Comparison of ENCODE assay signal across 13 mouse cellular contexts in genomic region chr5:28161383-28161937, GRCm38 (mm10). TPM values are rescaled to one million over a fixed set of nuclear protein-coding genes. Genes with fewer than 3 reads are reported as not detected.
DNase-seq lines count a peak whose midpoint lies in the region; ATAC-seq and TF ChIP-seq lines count a peak whose summit lies in the region.
"Had no signal": no experiment of that assay in that cellular context is flagged by ENCODE, and none has a peak within 500 bp of the region (broad histone marks: within the 10 kb centered on the region; RNA-seq: fewer than 3 reads in every experiment).

No protein-coding gene starts in this region.

- 2% methylated on average over 20 of the region's 20 CpGs for WGBS in intestine, embryonic 14.5 days
- WGBS in intestine, embryonic 16.5 days, result 3% methylated on average over 20 of the region's 20 CpGs
- 1% methylated on average over 20 of the region's 20 CpGs for WGBS in embryonic facial prominence, embryonic 10.5 days
- WGBS in limb, embryonic 13.5 days, result under 1% methylated on average over 20 of the region's 20 CpGs
- WGBS in thymus, adult 2 months, result 9% methylated on average over 20 of the region's 20 CpGs

- H3K9ac ChIP-seq in intestine, embryonic 14.5 days (ENCODE audit: low read length), result no peak overlapping the region
- H3K9ac ChIP-seq in intestine, embryonic 16.5 days (ENCODE audit: low read depth, low read length), result no peak overlapping the region
- no peak overlapping the region for H3K9ac ChIP-seq in limb, embryonic 13.5 days
- H3K9ac ChIP-seq: embryonic facial prominence, embryonic 12.5 days; limb, embryonic 12.5 days had no signal

- 0 out of 2 replicates have a peak, but pooled peaks cover 5% of the 10 kb centered on the region for H3K4me1 ChIP-seq in intestine, embryonic 14.5 days (replicated peaks; ENCODE audit: control insufficient read depth, insufficient read depth, low read length)
- peaks cover 18% of the 10 kb centered on the region for H3K4me1 ChIP-seq in intestine, embryonic 16.5 days (ENCODE audit: control insufficient read depth, insufficient read depth, low read length)
- peaks cover 33% of the 10 kb centered on the region for H3K4me1 ChIP-seq in embryonic facial prominence, embryonic 10.5 days
- peaks cover 27% of the 10 kb centered on the region for H3K4me1 ChIP-seq in limb, embryonic 13.5 days
- H3K4me1 ChIP-seq in thymus, adult 2 months (replicated peaks; ENCODE audit: control insufficient read depth, insufficient read depth, low read length), result 0 out of 2 replicates have a peak, but pooled peaks cover 2% of the 10 kb centered on the region

- ATAC-seq in cerebellum, adult (ENCODE audit: insufficient number of reproducible peaks, low FRiP score, low TSS enrichment), result no peak
- no peak for ATAC-seq in intestine, embryonic 14.5 days (replicated peaks; ENCODE audit: low FRiP score, low TSS enrichment, low read depth)
- no peak for ATAC-seq in intestine, embryonic 16.5 days
- no peak for ATAC-seq in limb, embryonic 13.5 days (ENCODE audit: low FRiP score, low read depth)

- H3K27ac ChIP-seq in intestine, embryonic 14.5 days (ENCODE audit: low read depth), result no peak overlapping the region
- H3K27ac ChIP-seq in intestine, embryonic 16.5 days (ENCODE audit: low read length), result no peak overlapping the region
- H3K27ac ChIP-seq in embryonic facial prominence, embryonic 10.5 days (replicated peaks), result no peak overlapping the region
- no peak overlapping the region for H3K27ac ChIP-seq in limb, embryonic 13.5 days
- H3K27ac ChIP-seq in thymus, adult 2 months (ENCODE audit: control insufficient read depth, insufficient read depth, low read length), result no peak overlapping the region
- H3K27ac ChIP-seq: embryonic facial prominence, embryonic 12.5 days; limb, embryonic 12.5 days had no signal

- H3K4me2 ChIP-seq in intestine, embryonic 14.5 days (ENCODE audit: low read length), result no peak overlapping the region
- H3K4me2 ChIP-seq in intestine, embryonic 16.5 days (ENCODE audit: low read depth, low read length), result no peak overlapping the region
- H3K4me2 ChIP-seq in limb, embryonic 13.5 days (replicated peaks), result 0 out of 2 replicates have a peak overlapping the region, but pooled peaks have one; percentile 5
- H3K4me2 ChIP-seq: embryonic facial prominence, embryonic 12.5 days; limb, embryonic 12.5 days had no signal

- peak overlapping the region; percentile 13; the same call in 1 of the 2 replicates for H3K4me3 ChIP-seq in intestine, embryonic 14.5 days (ENCODE audit: low read depth, low read length)
- no peak overlapping the region for H3K4me3 ChIP-seq in intestine, embryonic 16.5 days (ENCODE audit: low read length)
- 0 out of 2 replicates have a peak overlapping the region, but pooled peaks have one; percentile 5 for H3K4me3 ChIP-seq in embryonic facial prominence, embryonic 10.5 days
- 0 out of 2 replicates have a peak overlapping the region, but pooled peaks have one; percentile 7 for H3K4me3 ChIP-seq in limb, embryonic 13.5 days
- no peak overlapping the region for H3K4me3 ChIP-seq in thymus, adult 2 months (ENCODE audit: control insufficient read depth, insufficient read depth, low read length)
- H3K4me3 ChIP-seq: embryonic facial prominence, embryonic 12.5 days; limb, embryonic 12.5 days had no signal

- no peaks in the 10 kb centered on the region for H3K9me3 ChIP-seq in intestine, embryonic 14.5 days (ENCODE audit: control insufficient read depth, low read length)
- no peaks in the 10 kb centered on the region for H3K9me3 ChIP-seq in intestine, embryonic 16.5 days (ENCODE audit: control insufficient read depth, low read length)
- no peaks in the 10 kb centered on the region for H3K9me3 ChIP-seq in embryonic facial prominence, embryonic 10.5 days
- H3K9me3 ChIP-seq in limb, embryonic 13.5 days, result no peaks in the 10 kb centered on the region
- H3K9me3 ChIP-seq: embryonic facial prominence, embryonic 12.5 days; limb, embryonic 12.5 days had no signal

- TF ChIP-seq CTCF in thymus, adult 2 months (IDR thresholded peaks at IDR 0.05; ENCODE audit: borderline replicate concordance, control insufficient read depth, extremely low read depth, insufficient read depth, low read length, poor library complexity), result no peak

- TF ChIP-seq POLR2A in thymus, adult 2 months (IDR thresholded peaks at IDR 0.05; ENCODE audit: control insufficient read depth, extremely low read depth, insufficient read depth, low read length, poor library complexity), result no peak

- H3K36me3 ChIP-seq in intestine, embryonic 14.5 days (ENCODE audit: control insufficient read depth, insufficient read depth, low read length), result no peaks in the 10 kb centered on the region
- no peaks in the 10 kb centered on the region for H3K36me3 ChIP-seq in intestine, embryonic 16.5 days (ENCODE audit: control insufficient read depth, insufficient read depth, low read length)
- H3K36me3 ChIP-seq in embryonic facial prominence, embryonic 10.5 days (replicated peaks), result no peaks in the 10 kb centered on the region
- no peaks in the 10 kb centered on the region for H3K36me3 ChIP-seq in limb, embryonic 13.5 days
- no peaks in the 10 kb centered on the region for H3K36me3 ChIP-seq in thymus, adult 2 months (ENCODE audit: control insufficient read depth, insufficient read depth, low read length)
- H3K36me3 ChIP-seq: embryonic facial prominence, embryonic 12.5 days; limb, embryonic 12.5 days had no signal

- peaks cover 99% of the 10 kb centered on the region for H3K27me3 ChIP-seq in intestine, embryonic 14.5 days (replicated peaks; ENCODE audit: control insufficient read depth, insufficient read depth, low read length)
- H3K27me3 ChIP-seq in intestine, embryonic 16.5 days (replicated peaks; ENCODE audit: control insufficient read depth, insufficient read depth, low read length), result peaks cover 89% of the 10 kb centered on the region
- H3K27me3 ChIP-seq in embryonic facial prominence, embryonic 10.5 days (replicated peaks; ENCODE audit: low read depth, poor library complexity, severe bottlenecking), result peaks cover 100% of the 10 kb centered on the region
- peaks cover 99% of the 10 kb centered on the region for H3K27me3 ChIP-seq in limb, embryonic 13.5 days
- peaks cover 17% of the 10 kb centered on the region; the same call in 1 of the 2 replicates for H3K27me3 ChIP-seq in thymus, adult 2 months (ENCODE audit: control insufficient read depth, insufficient read depth, low read length)

- peak; percentile 66 for DNase-seq in cerebellum, adult 11-12 months
- peak; percentile 54 for DNase-seq in intestine, embryonic 14.5 days (ENCODE audit: low spot score)
- no peak for DNase-seq in embryonic facial prominence, embryonic 10.5 days (ENCODE audit: low spot score)
- no peak for DNase-seq in thymus, adult 2 months
- no peak for DNase-seq in urinary bladder, postnatal 25 days (ENCODE audit: low spot score)
- DNase-seq: gastrocnemius, postnatal 14 days; kidney, postnatal 14 days had no signal

RNA-seq across cellular contexts. Expression of gene En2, which starts 4.0 kb away (rescaled TPM):
- not detected in 2 replicates for polyA plus RNA-seq in intestine, embryonic 14.5 days (2014; fragmentation: Nextera tagmentation; extraction: Ambion mirVana)
- polyA plus RNA-seq in intestine, embryonic 16.5 days (2015; fragmentation: Nextera tagmentation; extraction: Ambion mirVana), result not detected in 2 replicates
- polyA plus RNA-seq in embryonic facial prominence, embryonic 10.5 days (2016; fragmentation: Nextera tagmentation; extraction: Ambion mirVana), result 0.05 TPM in 1 of 2 replicates, not detected in the other
- not detected in 2 replicates for polyA plus RNA-seq in limb, embryonic 13.5 days (2015; fragmentation: Nextera tagmentation; extraction: Ambion mirVana)
- 0.04 and 0.10 TPM in 2 replicates for polyA plus RNA-seq in thymus, adult 2 months (2012; rRNA removed)
- polyA plus RNA-seq: embryonic facial prominence, embryonic 12.5 days; limb, embryonic 12.5 days; stomach, embryonic 14.5 days had no signal

Comparison
In these comparisons a context has a peak if more than half of its experiments do, and no peak if none do; other contexts are left out.
1. H3K4me3 ChIP-seq: peak in intestine, embryonic 14.5 days (single experiment), embryonic facial prominence, embryonic 10.5 days (single experiment) and limb, embryonic 13.5 days (single experiment); none in intestine, embryonic 16.5 days (single experiment) and thymus, adult 2 months (single experiment).
2. DNase-seq: peak in cerebellum, adult 11-12 months (single experiment) and intestine, embryonic 14.5 days (single experiment); none in embryonic facial prominence, embryonic 10.5 days (single experiment), thymus, adult 2 months (single experiment) and urinary bladder, postnatal 25 days (single experiment).